Mouse (Mus musculus) neural tube, embryonic 14.5 days (tissue): ENCODE data around the gene Arntl. TPM values are rescaled to one million over a fixed set of nuclear protein-coding genes. Genes with fewer than 3 reads are reported as not detected.

ENCODE experiments used
- ATAC-seq: fragments of 200-750 bp; cut with Nextera tagmentation; 2 replicates; pipeline ENCODE4 v1.8.0; 2017; ENCODE audit warnings: low read depth, mild to moderate bottlenecking, moderate TSS enrichment, moderate library complexity
- H3K27ac ChIP-seq: fragments of 300-500 bp; sonication (generic); 2 replicates; pipeline ENCODE4 v1.5.1; 2014; ENCODE audit warnings: low read depth, mild to moderate bottlenecking, control low read depth, low read length, moderate library complexity, mixed read lengths
- H3K27me3 ChIP-seq: fragments of 300-500 bp; sonication (generic); 2 replicates; pipeline ENCODE4 v1.6.1; 2014; ENCODE audit warnings: low read length; ENCODE audit not compliant: control insufficient read depth, insufficient read depth
- H3K36me3 ChIP-seq: fragments of 300-500 bp; sonication (generic); 2 replicates; pipeline ENCODE4 v1.6.1; 2014; ENCODE audit warnings: low read length, mixed read lengths; ENCODE audit not compliant: control insufficient read depth, insufficient read depth
- H3K4me1 ChIP-seq: fragments of 300-500 bp; sonication (generic); 2 replicates; pipeline ENCODE4 v1.6.1; 2014; ENCODE audit warnings: low read length; ENCODE audit not compliant: control insufficient read depth, insufficient read depth
- H3K4me2 ChIP-seq: fragments of 300-500 bp; sonication (generic); 2 replicates; pipeline ENCODE4 v1.6.1; 2014; ENCODE audit warnings: mild to moderate bottlenecking, low read depth, low read length, control low read depth
- H3K4me3 ChIP-seq: fragments of 300-500 bp; sonication (generic); 2 replicates; pipeline ENCODE4 v1.5.1; 2014; ENCODE audit warnings: low read depth, low read length, control low read depth, mixed read lengths
- H3K9ac ChIP-seq: fragments of 300-500 bp; sonication (generic); replicated peaks from 2 replicates; pipeline ENCODE4 v1.6.1; 2014; ENCODE audit warnings: low read depth, mild to moderate bottlenecking, control low read depth, low read length, mixed read lengths
- H3K9me3 ChIP-seq: fragments of 300-500 bp; sonication (generic); 2 replicates; pipeline ENCODE4 v1.6.1; 2016; ENCODE audit warnings: low read length; ENCODE audit not compliant: control insufficient read depth
- WGBS: fragments of 180-500 bp; shearing (Covaris S2); extraction: QIAGEN DNeasy Blood & Tissue Kit; methylation state at CpG from one replicate; pipeline ENCODE4 v1.1.7; 2014; 5-methylcytosine and 5-hydroxymethylcytosine counted together
- polyA plus RNA-seq: library from polyadenylated mRNA; unstranded; fragments of >200 nt; fragmentation: Nextera tagmentation; extraction: Ambion mirVana; gene quantifications from 2 replicates; pipeline ENCODE4 v1.2.1, GENCODE M21; 2014

The Arntl gene
- polyA plus RNA-seq, 1 experiment from 2014 or later = 15.1 TPM

- Histone ChIP-seq H3K4me2 (no peak overlapping the region), H3K36me3 (no peaks in the 10 kb centered on the region), H3K4me1 (no peaks in the 10 kb centered on the region), H3K27ac (no peak overlapping the region), H3K4me3 (no peak overlapping the region), H3K27me3 (no peaks in the 10 kb centered on the region), H3K9ac (no peak overlapping the region), H3K9me3 (no peaks in the 10 kb centered on the region)
- ATAC-seq = no peak
Measured at GRCm38 (mm10) chr7:113185056-113185455, 22.2 kb upstream of the Arntl start.

GRCm38 (mm10) chr7:113186041-113186800, 21.0 kb upstream of the Arntl start:
- Histone ChIP-seq H3K4me1 (no peaks in the 10 kb centered on the region), H3K9me3 (no peaks in the 10 kb centered on the region)
- 61% methylated on average over 10 of the region's 10 CpGs for WGBS

GRCm38 (mm10) chr7:113188091-113188490, 19.2 kb upstream of the Arntl start:
- 74% methylated on average over 2 of the region's 2 CpGs for WGBS
- ATAC-seq = no peak

More at GRCm38 (mm10) chr7:113186041-113186800, 21.0 kb upstream of the Arntl start:
- no peak overlapping the region for H3K9ac ChIP-seq
- no peaks in the 10 kb centered on the region for H3K27me3 ChIP-seq
- no peak overlapping the region for H3K4me2 ChIP-seq
- H3K27ac ChIP-seq = no peak overlapping the region
- no peaks in the 10 kb centered on the region for H3K36me3 ChIP-seq
- no peak for ATAC-seq
- H3K4me3 ChIP-seq = no peak overlapping the region

GRCm38 (mm10) chr7:113188566-113188965, 18.7 kb upstream of the Arntl start:
- Histone ChIP-seq H3K4me1 (no peaks in the 10 kb centered on the region), H3K9ac (no peak overlapping the region), H3K27me3 (no peaks in the 10 kb centered on the region), H3K4me2 (no peak overlapping the region), H3K27ac (no peak overlapping the region), H3K4me3 (no peak overlapping the region), H3K36me3 (no peaks in the 10 kb centered on the region), H3K9me3 (no peaks in the 10 kb centered on the region)
- 61% methylated on average over 9 of the region's 9 CpGs for WGBS
- ATAC-seq = no peak

More at GRCm38 (mm10) chr7:113188091-113188490, 19.2 kb upstream of the Arntl start:
- Histone ChIP-seq H3K27me3 (no peaks in the 10 kb centered on the region), H3K27ac (no peak overlapping the region), H3K4me1 (no peaks in the 10 kb centered on the region), H3K4me3 (no peak overlapping the region), H3K9me3 (no peaks in the 10 kb centered on the region), H3K9ac (no peak overlapping the region), H3K4me2 (no peak overlapping the region), H3K36me3 (no peaks in the 10 kb centered on the region)

- Histone ChIP-seq H3K9me3 (no peaks in the 10 kb centered on the region), H3K27me3 (no peaks in the 10 kb centered on the region), H3K4me2 (no peak overlapping the region), H3K4me3 (no peak overlapping the region), H3K9ac (no peak overlapping the region), H3K4me1 (no peaks in the 10 kb centered on the region), H3K36me3 (no peaks in the 10 kb centered on the region), H3K27ac (no peak overlapping the region)
- 70% methylated on average over 1 of the region's 1 CpGs for WGBS
- no peak for ATAC-seq
Measured at GRCm38 (mm10) chr7:113191787-113192186, 15.5 kb upstream of the Arntl start.

GRCm38 (mm10) chr7:113192714-113193365, 14.4 kb upstream of the Arntl start:
- H3K36me3 ChIP-seq = no peaks in the 10 kb centered on the region
- H3K9me3 ChIP-seq = no peaks in the 10 kb centered on the region
- no peak overlapping the region for H3K4me2 ChIP-seq
- H3K27me3 ChIP-seq = no peaks in the 10 kb centered on the region
- H3K4me1 ChIP-seq = no peaks in the 10 kb centered on the region
- no peak overlapping the region for H3K4me3 ChIP-seq
- no peak overlapping the region for H3K9ac ChIP-seq
- ATAC-seq = no peak
- no peak overlapping the region for H3K27ac ChIP-seq
- WGBS = 54% methylated on average over 8 of the region's 8 CpGs

- Histone ChIP-seq H3K4me3 (no peak overlapping the region), H3K27ac (no peak overlapping the region), H3K4me1 (no peaks in the 10 kb centered on the region), H3K9me3 (no peaks in the 10 kb centered on the region), H3K27me3 (no peaks in the 10 kb centered on the region), H3K9ac (no peak overlapping the region), H3K4me2 (no peak overlapping the region), H3K36me3 (no peaks in the 10 kb centered on the region)
- ATAC-seq = no peak
Measured at GRCm38 (mm10) chr7:113193872-113194271, 13.4 kb upstream of the Arntl start.

GRCm38 (mm10) chr7:113195271-113195670, 12.0 kb upstream of the Arntl start:
- H3K9ac ChIP-seq = no peak overlapping the region
- H3K4me2 ChIP-seq = no peak overlapping the region
- no peak overlapping the region for H3K4me3 ChIP-seq
- H3K27me3 ChIP-seq = no peaks in the 10 kb centered on the region
- no peak overlapping the region for H3K27ac ChIP-seq
- no peaks in the 10 kb centered on the region for H3K9me3 ChIP-seq
- no peak for ATAC-seq
- H3K36me3 ChIP-seq = no peaks in the 10 kb centered on the region
- H3K4me1 ChIP-seq = no peaks in the 10 kb centered on the region
- 64% methylated on average over 2 of the region's 2 CpGs for WGBS

GRCm38 (mm10) chr7:113196171-113196570, 11.1 kb upstream of the Arntl start:
- ATAC-seq = no peak
- Histone ChIP-seq H3K4me2 (no peak overlapping the region), H3K9ac (no peak overlapping the region), H3K4me1 (no peaks in the 10 kb centered on the region), H3K9me3 (no peaks in the 10 kb centered on the region), H3K27me3 (no peaks in the 10 kb centered on the region), H3K4me3 (no peak overlapping the region), H3K36me3 (no peaks in the 10 kb centered on the region), H3K27ac (no peak overlapping the region)
- WGBS = 73% methylated on average over 3 of the region's 3 CpGs
